Mouse (Mus musculus) embryonic facial prominence, embryonic 10.5 days (tissue): ENCODE results near the gene Gm9945. TPM values are rescaled to one million over a fixed set of nuclear protein-coding genes. Genes with fewer than 3 reads are reported as not detected.

Source experiments
- DNase-seq: peaks from one replicate; pipeline ENCODE4 v3.0.0-alpha.2; 2017; ENCODE audit warnings: low spot score
- H3K27ac ChIP-seq: fragments of 300-500 bp; sonication (generic); replicated peaks from 2 replicates; pipeline ENCODE4 v1.5.1; 2016; ENCODE audit warnings: mild to moderate bottlenecking
- H3K27me3 ChIP-seq: fragments of 300-500 bp; sonication (generic); replicated peaks from 2 replicates; pipeline ENCODE4 v1.6.1; 2016; ENCODE audit warnings: low read depth, mild to moderate bottlenecking; ENCODE audit not compliant: poor library complexity, severe bottlenecking
- H3K36me3 ChIP-seq: fragments of 300-500 bp; sonication (generic); replicated peaks from 2 replicates; pipeline ENCODE4 v1.6.1; 2016; ENCODE audit warnings: mild to moderate bottlenecking, moderate library complexity
- H3K4me1 ChIP-seq: fragments of 300-500 bp; sonication (generic); 2 replicates; pipeline ENCODE4 v1.6.1; 2016
- H3K4me3 ChIP-seq: fragments of 300-500 bp; sonication (generic); 2 replicates; pipeline ENCODE4 v1.5.1; 2016; ENCODE audit warnings: mild to moderate bottlenecking, moderate library complexity
- H3K9me3 ChIP-seq: fragments of 300-500 bp; sonication (generic); 2 replicates; pipeline ENCODE4 v1.6.1; 2016; ENCODE audit warnings: mild to moderate bottlenecking
- WGBS: fragments of 180-500 bp; shearing (Covaris S2); methylation state at CpG from one replicate; pipeline ENCODE4 v1.1.7; 2016; 5-methylcytosine and 5-hydroxymethylcytosine counted together
- polyA plus RNA-seq: library from polyadenylated mRNA; unstranded; fragments of >200 nt; fragmentation: Nextera tagmentation; extraction: Ambion mirVana; gene quantifications from 2 replicates; pipeline ENCODE4 v1.2.1, GENCODE M21; 2016

Gene Gm9945
- polyA plus RNA-seq, 1 experiment from 2014 or later, result 0.16 TPM

DNA sequence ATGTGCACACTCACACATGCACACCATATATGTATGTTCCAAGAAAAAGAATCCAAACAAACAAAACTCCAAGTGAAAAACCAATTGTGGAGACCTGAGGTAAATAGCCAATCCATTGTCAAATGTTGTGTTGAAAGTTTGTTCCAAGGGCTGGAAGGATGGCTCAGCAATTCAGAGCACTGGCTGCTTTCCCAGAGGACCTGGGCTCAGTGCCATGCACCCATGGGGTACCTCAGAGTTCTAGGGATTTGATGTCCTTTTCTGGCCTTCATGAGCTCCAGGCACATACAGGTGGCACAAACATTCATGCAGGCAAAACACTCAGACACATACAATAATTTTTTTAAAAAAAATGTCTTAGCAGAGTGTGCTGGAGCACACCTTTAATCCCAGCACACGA, 31.4 kb upstream of the Gm9945 start:
- H3K27me3 ChIP-seq, result 0 out of 2 replicates have a peak, but pooled peaks cover 13% of the 10 kb centered on the region
- H3K4me3 ChIP-seq, result no peak overlapping the region
- no peak for DNase-seq
- H3K27ac ChIP-seq, result no peak overlapping the region
- no peaks in the 10 kb centered on the region for H3K9me3 ChIP-seq
- no peaks in the 10 kb centered on the region for H3K4me1 ChIP-seq
- H3K36me3 ChIP-seq, result no peaks in the 10 kb centered on the region
- 90% methylated on average over 1 of the region's 1 CpGs for WGBS

DNA sequence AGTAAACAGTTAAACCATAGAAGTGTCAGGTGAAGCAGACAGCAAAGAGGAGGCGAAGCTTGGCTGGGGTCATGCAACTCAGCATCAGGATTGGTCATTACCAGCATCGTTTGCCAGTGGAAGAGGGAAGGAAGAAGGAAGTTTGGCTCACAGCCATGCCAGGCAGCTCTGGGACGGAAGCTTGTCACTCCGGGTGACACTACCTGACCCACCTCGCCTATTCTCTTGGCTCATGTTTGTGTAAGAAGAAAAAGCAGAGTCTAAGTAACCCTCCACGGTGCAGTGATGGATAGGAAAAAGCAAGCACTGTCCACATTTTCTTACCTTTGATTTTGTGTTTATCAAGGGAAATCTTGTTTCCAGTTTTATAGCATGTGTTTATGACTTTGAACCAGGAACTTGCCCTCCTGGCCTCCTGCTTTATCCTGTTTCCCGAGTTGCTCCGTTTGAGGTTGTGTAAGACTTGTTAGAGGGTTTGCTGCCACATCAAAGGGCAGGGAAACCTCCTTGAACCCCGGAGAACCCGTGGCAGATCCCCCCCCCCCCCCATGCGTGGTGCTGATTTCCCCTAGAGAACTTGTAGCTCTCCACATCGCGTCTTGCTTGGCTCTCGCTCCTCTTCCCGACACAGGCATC, 29.8 kb upstream of the Gm9945 start:
- no peaks in the 10 kb centered on the region for H3K9me3 ChIP-seq

DNA sequence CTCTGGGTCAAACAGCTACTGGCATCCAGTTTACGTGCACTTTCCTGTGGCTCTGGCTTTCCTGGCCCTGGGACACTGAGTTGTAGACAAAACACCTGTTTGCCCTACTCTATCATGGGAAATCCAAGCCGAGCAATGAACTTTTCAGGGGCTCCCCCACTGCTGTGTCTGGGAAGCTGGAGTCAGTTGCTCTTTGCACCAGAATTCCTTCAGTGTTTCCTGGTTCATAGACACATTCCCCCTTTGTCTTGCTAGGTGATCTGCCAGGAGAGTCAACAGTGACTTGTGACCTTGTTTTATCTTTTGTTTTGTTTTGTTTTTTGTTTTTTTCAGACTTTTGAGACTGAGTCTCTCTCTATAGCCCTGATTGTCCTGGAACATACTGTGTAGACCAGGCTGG, 28.6 kb upstream of the Gm9945 start:
- Histone ChIP-seq H3K4me1 (peaks cover under 1% of the 10 kb centered on the region), H3K4me3 (no peak overlapping the region), H3K27me3 (peaks cover 31% of the 10 kb centered on the region), H3K36me3 (no peaks in the 10 kb centered on the region), H3K27ac (no peak overlapping the region), H3K9me3 (no peaks in the 10 kb centered on the region)
- no peak for DNase-seq
- WGBS, result 76% methylated on average over 2 of the region's 2 CpGs

More for the DNA sequence above, 29.8 kb upstream of the Gm9945 start:
- WGBS, result 69% methylated on average over 15 of the region's 15 CpGs
- Histone ChIP-seq H3K36me3 (no peaks in the 10 kb centered on the region), H3K4me1 (no peaks in the 10 kb centered on the region), H3K27ac (no peak overlapping the region), H3K27me3 (peaks cover 21% of the 10 kb centered on the region), H3K4me3 (no peak overlapping the region)
- no peak for DNase-seq

DNA sequence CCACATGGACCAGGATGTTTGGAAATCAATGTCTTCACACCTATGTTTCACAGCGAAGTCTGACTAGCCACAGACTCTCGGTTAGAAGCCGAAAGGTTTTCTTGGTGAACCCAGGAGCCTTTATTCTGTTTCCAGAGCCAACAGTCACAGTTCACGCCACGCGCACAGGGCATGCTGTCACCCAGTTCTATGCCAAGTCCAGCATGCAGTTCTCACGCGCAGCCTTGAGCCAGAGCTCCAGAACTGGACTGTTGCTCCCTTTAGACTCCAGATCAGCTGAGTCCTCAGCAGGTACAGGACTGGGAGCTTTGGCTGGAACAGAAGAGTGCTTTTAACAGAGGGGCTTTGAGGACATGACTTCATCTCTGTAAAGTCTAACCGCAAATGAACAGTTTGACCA, 27.6 kb upstream of the Gm9945 start:
- Histone ChIP-seq H3K9me3 (no peaks in the 10 kb centered on the region), H3K36me3 (no peaks in the 10 kb centered on the region), H3K27ac (no peak overlapping the region), H3K4me3 (no peak overlapping the region), H3K4me1 (peaks cover 11% of the 10 kb centered on the region), H3K27me3 (peaks cover 41% of the 10 kb centered on the region)
- DNase-seq, result no peak
- WGBS, result 94% methylated on average over 9 of the region's 9 CpGs

DNA sequence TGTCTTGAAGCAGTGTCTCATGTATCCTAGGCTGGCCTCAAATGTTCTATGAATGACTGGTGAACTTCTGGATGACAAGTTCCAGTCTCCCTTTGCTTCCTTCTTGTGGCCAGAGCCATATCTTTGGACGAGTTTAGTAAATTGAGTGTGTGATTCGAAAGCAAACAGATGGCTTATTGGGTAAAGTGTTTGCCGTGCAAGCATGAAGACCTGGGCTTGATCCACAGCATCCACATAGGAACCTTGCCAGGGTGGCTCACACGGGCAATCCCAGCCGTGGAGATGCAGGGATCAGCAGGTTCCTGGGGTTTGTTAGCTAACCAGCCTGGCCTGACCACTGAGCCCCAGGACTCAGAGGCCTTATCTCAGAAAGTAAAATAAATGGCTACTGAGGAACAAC, 26.9 kb upstream of the Gm9945 start:
- H3K4me3 ChIP-seq, result no peak overlapping the region
- no peak overlapping the region for H3K27ac ChIP-seq
- whole genome bisulfite sequencing, result 87% methylated on average over 5 of the region's 5 CpGs

DNA sequence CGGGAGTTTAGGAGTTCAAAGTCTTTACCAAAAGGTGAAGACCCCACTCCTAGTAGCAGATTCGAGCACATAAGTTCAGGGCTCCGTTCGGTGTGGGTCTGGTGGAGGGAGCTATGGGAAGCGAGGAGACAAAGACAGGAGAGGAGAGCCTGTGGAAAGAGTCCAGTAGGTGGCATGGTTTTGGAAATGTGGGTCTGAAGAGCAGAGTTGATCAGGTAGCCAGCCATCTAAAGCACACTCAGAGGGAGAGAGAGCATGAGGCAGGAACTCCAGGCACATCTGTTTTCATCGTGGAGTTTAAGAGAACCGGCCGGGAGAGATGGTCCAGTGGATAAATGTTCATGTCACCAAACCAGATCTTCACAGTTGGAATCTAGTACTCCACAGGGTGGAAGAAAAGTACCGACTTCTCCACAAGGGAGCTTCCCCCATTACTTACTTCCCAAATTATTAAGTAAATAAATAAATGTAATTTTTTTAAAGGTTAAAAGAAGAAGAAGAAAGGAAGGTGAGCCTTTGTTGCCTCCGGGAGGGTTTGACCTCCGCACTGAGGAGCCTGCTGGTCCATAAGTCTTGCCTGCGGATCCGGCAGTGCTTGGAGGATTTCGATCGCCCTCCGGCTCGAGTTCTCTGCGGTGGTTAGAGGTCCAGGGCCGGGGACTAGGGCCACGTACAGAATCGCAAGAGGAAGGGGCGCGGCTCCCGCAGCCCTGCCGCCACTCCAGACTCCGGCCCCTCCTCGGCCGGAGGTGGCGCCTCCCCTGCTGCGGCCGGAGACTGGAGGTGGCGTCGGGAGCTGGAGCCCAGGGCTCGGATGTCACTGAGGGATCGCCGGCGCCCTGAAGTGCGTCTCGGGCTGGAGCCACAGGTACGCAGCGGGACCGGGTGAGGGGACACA, 23.2 kb upstream of the Gm9945 start, which contains the start of the genes Gm10447 and Shroom1:
Gene Gm10447 (minus strand): TSS at position 637 of the 898 bp plus-strand sequence.
Gene Shroom1 (plus strand): TSS at position 732 of the 898 bp plus-strand sequence.
- 3% methylated on average over 42 of the region's 42 CpGs for WGBS
- Histone ChIP-seq H3K9me3 (no peaks in the 10 kb centered on the region), H3K4me1 (peaks cover 18% of the 10 kb centered on the region), H3K27me3 (peaks cover 69% of the 10 kb centered on the region), H3K27ac (peak within 1 kb of the TSS; percentile 78), H3K36me3 (no peaks in the 10 kb centered on the region), H3K4me3 (peak within 1 kb of the TSS; percentile 68)
- DNase-seq, result peak; percentile 85

More for the DNA sequence above, 26.9 kb upstream of the Gm9945 start:
- Histone ChIP-seq H3K27me3 (peaks cover 48% of the 10 kb centered on the region), H3K9me3 (no peaks in the 10 kb centered on the region), H3K4me1 (peaks cover 15% of the 10 kb centered on the region), H3K36me3 (no peaks in the 10 kb centered on the region)
- DNase-seq, result no peak

DNA sequence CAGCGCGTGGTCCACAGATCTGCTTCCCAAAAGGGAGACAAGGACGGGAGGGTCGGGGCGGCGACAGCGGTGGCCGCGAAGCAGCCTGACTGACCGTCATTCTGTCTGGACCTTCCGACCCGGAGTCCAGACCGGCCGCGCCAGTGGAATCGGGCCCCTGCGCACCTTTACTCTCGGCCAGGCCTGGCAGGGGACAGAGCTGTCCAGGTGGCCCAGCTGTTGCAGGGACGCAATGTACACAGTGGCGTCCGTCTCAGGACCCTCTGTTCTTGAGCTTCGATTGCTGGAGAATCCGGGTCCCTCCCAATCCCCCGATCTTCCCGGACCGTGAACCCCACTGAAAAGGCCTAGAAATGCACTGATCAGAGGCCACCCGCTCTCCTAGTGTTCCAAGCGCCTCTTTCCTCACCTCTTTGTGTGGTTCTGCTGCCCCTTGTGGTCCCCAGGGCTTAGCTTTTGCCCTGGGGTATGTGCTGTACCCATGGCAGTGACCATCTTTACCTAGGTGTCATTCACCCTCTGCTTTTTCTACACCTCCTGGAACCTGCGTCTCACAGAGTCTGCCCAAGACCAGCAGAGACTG, 22.5 kb upstream of the Gm9945 start:
- DNase-seq, result no peak
- Histone ChIP-seq H3K4me1 (peaks cover 22% of the 10 kb centered on the region), H3K36me3 (no peaks in the 10 kb centered on the region), H3K4me3 (peak overlapping the region; percentile 68), H3K27ac (peak overlapping the region; percentile 78), H3K27me3 (peaks cover 76% of the 10 kb centered on the region), H3K9me3 (no peaks in the 10 kb centered on the region)
- WGBS, result 3% methylated on average over 29 of the region's 29 CpGs

DNA sequence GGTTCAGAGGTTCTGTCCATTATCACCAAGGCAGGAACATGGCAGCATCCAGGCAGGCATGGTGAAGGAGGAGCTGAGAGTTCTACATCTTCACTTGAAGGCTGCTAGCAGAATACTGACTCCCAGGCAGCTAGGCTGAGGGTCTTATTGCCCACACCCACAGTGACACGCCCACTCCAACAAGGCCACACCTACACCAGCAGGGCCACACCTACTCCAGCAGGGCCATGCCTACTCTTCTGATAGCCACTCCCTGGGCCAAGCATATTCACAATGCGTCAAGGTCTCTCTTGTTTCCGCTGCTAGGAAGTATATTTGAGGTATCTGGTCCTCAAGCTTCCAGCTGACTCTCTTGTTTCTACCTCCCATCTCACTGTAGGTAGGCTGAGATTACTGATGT, 21.0 kb upstream of the Gm9945 start:
- DNase-seq, result no peak
- Histone ChIP-seq H3K9me3 (no peaks in the 10 kb centered on the region), H3K4me3 (no peak overlapping the region), H3K27ac (no peak overlapping the region), H3K36me3 (no peaks in the 10 kb centered on the region), H3K27me3 (peaks cover 92% of the 10 kb centered on the region), H3K4me1 (peaks cover 33% of the 10 kb centered on the region)
- 70% methylated on average over 3 of the region's 3 CpGs for WGBS

DNA sequence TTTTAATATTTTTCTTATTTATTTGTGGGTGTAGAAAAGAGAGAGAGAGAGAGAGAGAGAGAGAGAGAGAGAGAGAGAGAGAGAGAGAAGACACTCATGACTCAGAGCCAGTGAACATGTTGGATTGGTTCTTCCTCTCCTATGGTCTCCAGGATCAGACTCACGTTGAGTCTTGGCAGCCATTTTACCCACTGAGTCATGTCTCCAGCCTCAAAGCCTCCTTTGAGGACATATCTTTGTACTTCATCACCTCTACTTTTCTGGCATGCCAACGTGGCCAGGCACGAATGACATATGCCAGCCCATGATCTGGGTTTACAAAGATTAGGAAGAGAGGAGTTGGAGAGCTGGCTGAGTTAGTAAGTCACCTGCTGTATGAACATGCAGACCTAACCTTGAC, 19.8 kb upstream of the Gm9945 start:
- Histone ChIP-seq H3K4me1 (peaks cover 33% of the 10 kb centered on the region), H3K27me3 (peaks cover 96% of the 10 kb centered on the region), H3K9me3 (no peaks in the 10 kb centered on the region), H3K36me3 (no peaks in the 10 kb centered on the region), H3K27ac (no peak overlapping the region), H3K4me3 (no peak overlapping the region)
- no peak for DNase-seq
- WGBS, result 89% methylated on average over 3 of the region's 3 CpGs

DNA sequence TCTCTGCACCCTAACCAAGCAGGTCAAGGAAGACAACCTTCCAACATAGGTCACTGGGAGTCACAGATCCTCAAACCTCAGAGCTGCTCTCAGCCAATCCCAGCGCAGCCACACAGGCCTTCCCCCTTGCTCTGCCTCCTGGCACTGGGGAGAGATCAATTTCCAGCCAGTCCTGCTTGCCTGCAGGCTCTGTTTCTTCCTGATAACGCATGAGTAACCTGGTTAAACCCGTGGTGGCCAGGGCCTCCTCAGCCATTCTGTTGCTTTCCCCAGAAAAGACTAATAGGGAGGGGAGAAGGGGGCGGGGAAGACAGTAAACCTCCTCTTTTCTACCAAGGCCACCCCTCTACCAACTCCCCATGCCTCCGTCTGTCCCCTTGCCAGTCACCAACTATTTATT, 18.2 kb upstream of the Gm9945 start:
- 24% methylated on average over 5 of the region's 5 CpGs for WGBS
- DNase-seq, result no peak
- Histone ChIP-seq H3K4me3 (0 out of 2 replicates have a peak overlapping the region, but pooled peaks have one; percentile 8), H3K4me1 (peaks cover 35% of the 10 kb centered on the region), H3K36me3 (no peaks in the 10 kb centered on the region), H3K27me3 (peaks cover 98% of the 10 kb centered on the region), H3K9me3 (no peaks in the 10 kb centered on the region), H3K27ac (no peak overlapping the region)

DNA sequence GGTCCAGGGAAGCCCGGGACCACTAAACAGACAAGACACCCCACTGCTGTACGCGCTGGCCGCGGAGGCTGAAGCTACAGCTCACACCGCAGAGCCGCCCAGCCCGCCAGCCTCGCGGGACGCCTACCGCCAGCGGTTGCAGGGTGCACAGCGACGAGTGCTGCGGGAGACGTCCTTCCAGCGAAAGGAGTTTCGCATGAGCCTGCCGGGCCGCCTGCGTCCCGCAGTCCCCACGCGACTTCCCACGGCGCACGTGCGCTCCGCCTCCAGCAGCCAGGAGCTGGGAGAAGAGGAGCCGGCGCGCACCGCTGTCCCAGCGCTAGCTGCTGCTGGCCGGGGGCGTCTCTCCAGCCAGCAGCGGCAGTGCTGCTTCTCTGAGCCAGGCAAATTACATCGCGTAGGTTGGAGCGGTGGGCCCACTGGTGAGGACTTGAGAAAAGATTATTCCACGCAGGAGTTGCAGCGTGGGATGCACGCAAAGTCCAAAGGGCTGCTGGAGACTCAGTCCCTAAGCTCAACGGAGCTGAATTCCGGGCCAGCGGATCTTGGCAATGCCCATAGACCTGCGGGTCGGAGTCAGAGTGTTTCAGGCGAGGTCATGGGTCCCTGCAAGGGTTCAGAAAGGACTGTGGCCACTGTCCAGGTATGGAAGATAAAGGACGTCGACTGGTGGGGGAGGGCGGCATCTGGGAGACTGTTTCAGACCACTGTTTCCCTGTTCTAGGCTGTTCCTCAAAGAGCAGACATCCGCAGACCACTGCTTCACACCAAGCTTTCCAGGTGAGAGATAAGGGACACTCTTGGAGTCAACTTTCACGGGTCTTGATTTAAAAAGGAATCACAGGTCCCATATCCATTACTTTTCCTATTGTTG, 16.2 kb upstream of the Gm9945 start:
- H3K4me3 ChIP-seq, result peak overlapping the region; percentile 58
- H3K9me3 ChIP-seq, result no peaks in the 10 kb centered on the region
- no peaks in the 10 kb centered on the region for H3K36me3 ChIP-seq
- WGBS, result 6% methylated on average over 55 of the region's 55 CpGs
- H3K4me1 ChIP-seq, result peaks cover 28% of the 10 kb centered on the region
- peaks cover 97% of the 10 kb centered on the region for H3K27me3 ChIP-seq
- no peak overlapping the region; the same call in 1 of the 2 replicates for H3K27ac ChIP-seq
- DNase-seq, result peak; percentile 63
